Mouse (Mus musculus): Measurements from ENCODE around the gene Rfx4.
A peak's percentile ranks its signal among the peaks of the same experiment; 100 is the strongest.

Gene Rfx4

DNA sequence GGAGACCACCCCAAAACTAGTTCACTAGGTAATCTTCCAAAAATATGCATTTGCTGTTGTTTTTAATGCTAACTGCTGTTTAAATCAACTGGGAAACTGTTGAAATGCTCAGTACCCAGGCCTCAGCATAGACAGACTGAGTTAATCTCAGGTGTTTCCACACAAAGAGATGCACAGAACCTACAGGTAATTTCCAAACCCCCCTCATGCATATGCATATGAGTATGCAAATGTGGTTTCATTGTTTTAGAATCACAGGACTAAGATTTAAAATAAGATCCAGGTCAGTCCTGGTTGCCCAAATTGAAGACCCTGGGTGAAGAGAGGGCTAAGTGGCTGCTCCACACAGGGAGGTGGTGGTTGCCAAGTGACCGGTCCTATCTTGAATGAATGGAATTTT lies 157.3 kb downstream of the Rfx4 start:
- DNase-seq: no peak

DNA sequence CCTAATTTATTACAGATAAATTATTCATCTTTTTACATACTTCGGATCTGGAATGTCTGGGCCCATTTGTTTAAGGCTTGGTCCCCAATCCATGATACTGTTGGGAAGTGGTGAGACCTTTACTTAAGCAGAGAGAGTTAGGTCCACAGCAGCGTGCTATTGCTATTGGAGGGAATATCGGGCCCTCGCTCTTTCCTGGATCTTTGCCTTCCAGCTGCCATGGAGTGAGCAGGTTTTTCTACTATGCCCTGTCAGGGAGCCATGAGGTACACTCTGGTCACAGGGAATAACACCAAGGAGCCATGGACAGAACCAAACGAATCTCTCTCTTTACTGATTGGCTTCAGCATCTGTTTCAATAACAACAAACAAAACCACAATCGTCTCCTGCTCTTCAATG lies 159.6 kb downstream of the Rfx4 start:
- DNase-seq: peak; percentile 27

DNA sequence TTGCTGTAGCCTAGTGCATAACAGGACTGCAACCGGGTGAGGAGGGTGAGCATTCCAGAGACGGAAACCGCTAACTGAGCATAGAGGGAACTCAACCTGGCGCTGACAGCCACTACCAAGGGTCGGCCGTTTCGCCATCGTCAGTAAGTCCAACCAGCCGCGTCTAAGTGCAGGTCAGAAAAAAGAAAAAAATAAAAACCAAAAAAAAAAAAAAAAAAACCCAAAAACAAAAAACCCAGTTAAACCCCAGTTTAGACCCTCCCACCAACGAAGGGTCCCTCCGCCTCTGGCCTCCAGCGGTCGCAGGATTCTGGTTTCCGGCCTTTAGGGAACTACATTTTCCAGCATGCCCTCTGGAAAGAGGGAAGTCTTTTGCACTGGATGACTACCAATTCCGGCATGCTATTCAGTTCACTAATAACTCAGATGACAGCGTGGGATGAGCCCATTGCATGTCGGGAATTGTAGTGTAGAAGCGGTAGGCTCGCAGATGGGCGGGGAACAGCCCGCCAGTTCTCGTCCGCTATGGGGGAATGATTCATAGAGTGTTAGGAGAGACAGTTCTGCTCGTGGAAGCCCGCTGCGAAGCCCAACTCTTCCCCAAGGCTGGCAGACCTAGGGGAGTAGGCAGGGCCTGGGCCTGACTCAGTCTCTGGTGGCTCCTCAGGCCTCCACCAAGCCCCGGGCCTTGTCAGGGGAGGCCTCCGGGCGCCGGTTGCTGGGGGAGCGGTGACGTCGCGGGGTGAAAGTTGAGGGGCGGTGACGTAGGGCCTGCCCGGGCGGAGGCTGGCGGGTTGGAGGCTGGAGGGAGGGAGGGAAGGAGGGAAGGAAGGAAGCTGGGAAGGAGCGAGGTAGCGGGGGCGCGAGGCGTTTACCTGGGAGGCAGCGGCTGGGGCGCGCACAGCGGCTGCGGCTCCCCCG lies 161.2 kb downstream of the Rfx4 start, which contains the start of gene Ric8b:
Ric8b (plus strand) TSS at position 807 of the 921 bp plus-strand sequence.
- peak; percentile 98 for DNase-seq

DNA sequence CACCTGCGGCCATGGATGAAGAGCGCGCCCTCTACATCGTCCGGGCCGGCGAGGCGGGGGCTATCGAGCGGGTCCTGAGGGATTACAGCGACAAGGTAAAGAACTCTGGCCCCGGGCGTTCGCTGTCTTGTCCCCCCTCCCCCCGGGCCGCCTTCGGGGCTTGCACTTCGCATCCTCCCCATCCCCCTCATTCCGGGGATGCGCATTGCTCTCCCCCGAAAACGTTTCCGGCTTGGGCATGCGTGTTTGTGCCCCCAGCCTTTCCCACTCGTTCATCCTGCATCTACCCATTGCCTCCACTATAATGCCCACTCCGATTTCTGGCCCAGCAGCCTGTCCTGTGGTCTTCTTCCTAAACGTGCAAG lies 161.9 kb downstream of the Rfx4 start:
- DNase-seq: no peak

DNA sequence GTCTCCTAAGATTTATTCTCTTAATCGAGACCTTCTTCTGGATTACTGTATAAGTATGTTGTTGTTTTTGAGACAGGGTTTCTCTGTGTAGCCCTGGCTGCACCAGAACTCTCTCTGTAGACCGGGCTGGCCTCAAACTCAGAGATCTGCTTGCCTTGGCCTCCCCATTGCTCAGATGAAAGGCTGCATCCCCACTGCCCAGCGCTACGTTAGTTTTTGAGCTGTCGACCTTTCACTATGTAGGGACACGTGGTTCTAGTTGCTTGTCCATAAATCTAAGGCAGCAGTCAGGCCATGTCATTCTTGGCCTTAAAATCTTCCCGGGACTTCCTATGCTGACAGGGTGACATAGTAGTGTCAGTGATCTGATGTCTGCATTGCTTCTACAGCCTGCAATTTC lies 170.5 kb downstream of the Rfx4 start:
- no peak for DNase-seq

DNA sequence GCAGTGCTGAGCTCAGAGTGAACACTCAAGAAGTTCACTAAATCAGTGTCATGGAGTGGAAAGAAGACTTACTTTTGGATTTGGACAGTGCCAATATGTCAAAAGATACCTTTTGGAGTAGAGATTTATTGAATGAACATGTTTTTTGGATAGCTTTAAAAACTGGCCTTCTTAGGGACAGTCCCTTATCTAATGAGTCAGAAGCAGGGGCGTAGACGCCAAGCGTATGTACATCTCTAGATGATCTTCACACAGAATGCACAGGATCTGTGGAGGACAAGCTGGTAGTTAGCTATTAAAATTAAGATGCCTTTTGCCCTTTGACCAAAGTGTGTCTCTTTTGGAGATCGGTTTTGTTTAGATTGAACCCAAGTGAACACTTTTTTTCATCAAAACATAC lies 171.0 kb downstream of the Rfx4 start:
- DNase-seq: no peak

DNA sequence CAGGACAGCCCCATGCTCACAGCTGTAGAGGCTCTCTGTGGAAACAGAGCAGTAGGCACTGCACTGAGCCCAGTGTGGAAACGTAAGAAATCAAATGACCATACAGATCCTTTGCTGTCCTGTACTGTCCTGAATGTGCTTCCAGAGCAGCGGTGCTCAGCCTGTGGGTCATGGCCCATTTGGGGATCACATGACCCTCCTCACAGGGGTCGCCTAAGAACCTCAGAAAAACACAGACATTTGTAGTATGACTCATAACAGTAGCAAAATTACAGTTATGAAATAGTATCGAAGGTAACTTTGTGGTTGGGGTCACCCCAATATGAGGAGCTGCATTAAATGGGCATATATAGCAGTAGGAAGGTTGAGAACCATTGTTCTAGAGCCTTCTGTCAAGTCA lies 172.6 kb downstream of the Rfx4 start:
- DNase-seq: no peak

DNA sequence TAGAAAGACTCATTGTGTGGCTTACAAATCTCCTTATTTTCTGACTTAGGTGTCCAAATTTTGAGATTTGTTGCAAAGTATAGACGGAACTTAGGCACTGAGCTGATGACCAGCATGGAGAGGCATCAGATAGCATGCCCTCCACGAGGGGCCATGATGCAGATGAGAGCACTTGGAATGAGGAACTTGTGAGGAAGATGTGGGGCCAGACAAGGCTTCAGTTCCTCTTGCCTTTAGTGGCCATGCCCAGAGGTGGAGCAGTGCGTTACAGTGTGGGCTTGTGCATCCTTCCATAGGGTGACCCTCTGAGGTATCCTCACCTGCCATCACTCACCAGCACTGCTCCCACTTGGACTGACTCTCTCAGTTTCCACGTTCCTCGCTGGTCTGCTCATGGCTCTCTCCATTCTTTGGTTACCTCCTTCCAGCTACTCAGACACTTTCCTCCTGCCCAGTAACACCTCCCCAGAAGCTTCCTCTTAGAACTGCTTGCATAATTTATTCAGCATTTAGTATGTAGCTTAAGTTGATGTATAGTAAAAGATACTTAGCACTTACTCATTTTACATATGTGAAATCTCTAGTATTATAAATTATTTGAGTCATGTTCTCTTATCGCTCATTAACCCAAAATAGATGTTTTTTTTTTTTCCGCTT lies 179.8 kb downstream of the Rfx4 start:
- DNase-seq: no peak

DNA sequence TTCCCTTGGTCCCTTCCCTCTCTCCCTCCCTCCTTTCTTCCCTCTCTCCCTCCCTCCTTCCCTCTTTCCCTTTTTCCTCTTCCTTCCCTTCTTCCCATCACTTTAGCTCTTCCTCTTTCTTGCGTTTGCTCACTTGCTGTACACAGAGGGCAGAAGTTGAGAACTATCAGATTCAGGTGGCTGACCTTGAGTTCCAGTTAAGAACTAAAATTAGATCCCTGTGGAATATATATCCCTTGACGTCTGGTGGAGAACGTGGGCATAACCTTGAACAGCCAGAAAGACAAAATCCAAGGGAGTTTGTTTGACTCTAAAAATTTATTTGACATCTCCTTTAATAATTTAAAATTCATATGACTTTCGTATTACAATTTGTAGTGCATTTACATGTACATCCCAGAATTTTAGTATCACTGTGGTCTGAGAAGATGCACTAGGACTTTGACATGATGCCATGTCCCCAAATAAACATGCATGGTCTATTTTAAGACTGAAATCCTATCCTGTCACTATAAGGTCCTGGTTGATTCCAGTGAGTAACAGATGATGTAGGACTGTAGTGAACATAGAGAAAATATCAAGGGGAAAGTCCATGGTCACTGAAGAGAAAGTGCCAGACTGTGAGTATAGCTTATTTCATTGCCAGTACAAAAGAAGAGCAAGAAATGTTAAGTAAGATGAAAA lies 181.1 kb downstream of the Rfx4 start:
- no peak for DNase-seq

DNA sequence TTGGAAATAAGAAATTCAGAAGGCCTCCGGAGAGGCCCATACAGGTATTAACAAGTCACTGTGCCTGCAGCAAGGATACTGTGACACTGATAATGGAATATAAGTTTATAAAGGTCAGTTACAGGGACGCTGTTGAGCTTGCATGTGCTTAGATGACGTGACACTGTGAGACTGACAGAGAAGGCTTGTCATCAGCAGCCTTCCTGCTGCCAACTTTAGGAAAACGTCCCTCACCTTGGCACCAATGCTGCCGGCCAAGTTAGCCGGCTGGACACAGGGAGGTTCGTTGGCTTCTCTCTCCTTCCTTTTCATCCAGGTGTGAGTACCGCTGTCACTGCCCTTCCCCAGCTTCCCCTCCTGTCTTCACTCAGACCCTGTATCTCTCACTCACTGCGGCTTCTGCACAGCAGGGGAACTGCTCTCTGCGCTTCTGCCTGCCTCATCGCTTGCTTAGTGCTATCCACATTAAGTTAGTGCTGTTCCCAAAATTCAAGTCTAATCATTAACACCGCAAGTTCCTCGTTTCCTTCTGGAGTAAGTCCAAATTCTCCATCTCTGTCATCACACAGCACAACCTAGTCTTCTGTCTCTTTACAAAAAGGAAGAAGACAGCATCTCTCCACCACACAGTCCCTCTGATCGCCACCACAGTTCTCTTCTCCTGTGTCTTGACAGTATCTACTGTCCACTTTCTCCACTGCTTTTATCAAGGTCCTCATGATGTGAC lies 182.4 kb downstream of the Rfx4 start:
- DNase-seq: no peak

DNA sequence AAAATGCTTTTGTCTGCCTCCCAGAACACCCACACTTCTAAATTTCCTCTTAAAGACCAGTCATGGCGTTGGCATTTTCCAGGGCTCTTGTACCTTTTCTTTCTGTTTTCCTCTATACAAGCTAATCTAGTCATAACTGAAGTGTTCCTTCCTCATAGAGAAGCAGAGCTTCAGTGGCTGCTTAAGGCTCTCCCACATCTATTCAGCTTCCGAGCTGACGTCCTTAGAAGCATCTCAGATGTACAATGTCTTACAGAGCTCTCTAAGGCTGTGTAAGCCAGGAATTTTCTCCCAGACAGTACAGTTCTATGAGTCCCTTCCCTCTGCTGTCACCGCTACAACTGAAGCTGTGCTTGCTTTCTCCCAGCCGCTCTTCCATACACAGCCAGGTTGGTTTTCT lies 183.0 kb downstream of the Rfx4 start:
- DNase-seq: no peak

DNA sequence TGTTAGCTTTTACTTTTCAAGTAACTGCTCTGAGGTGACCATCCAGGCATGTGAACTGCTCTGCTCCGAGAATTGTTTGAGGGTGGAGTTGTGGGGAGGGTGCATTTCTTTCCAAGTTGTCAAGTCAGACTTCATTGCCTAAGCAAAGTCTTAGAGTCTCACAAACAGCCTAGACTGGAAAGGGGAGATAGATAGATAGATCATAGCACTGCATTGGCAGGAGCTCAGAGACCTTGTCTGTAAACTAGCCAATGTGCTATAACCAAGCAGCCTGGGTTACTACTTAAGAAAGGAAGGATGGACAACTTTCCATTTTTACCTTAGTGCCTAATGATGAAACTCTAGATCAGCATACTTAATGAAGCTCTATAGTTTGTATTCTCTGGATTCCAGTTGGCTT lies 184.5 kb downstream of the Rfx4 start:
- no peak for DNase-seq

DNA sequence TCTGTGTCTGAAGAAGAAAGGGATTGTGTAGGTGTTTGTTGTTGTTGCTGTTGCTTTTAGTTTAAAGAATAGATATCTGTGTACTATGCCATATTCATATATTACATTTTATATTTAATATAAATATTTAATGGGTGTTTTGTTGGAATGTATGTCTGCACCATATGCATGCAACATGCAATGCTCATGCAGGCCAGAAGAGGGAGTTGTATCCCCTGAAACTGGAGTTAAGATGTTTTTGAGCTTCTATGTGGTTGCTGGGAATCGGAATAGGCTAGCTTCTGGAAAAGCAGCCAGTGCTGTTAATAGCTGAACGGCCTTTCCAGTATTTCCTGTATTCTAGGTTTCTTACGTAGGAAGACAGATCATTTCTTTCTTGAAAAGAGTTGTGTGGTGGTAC lies 189.8 kb downstream of the Rfx4 start:
- no peak for DNase-seq

DNA sequence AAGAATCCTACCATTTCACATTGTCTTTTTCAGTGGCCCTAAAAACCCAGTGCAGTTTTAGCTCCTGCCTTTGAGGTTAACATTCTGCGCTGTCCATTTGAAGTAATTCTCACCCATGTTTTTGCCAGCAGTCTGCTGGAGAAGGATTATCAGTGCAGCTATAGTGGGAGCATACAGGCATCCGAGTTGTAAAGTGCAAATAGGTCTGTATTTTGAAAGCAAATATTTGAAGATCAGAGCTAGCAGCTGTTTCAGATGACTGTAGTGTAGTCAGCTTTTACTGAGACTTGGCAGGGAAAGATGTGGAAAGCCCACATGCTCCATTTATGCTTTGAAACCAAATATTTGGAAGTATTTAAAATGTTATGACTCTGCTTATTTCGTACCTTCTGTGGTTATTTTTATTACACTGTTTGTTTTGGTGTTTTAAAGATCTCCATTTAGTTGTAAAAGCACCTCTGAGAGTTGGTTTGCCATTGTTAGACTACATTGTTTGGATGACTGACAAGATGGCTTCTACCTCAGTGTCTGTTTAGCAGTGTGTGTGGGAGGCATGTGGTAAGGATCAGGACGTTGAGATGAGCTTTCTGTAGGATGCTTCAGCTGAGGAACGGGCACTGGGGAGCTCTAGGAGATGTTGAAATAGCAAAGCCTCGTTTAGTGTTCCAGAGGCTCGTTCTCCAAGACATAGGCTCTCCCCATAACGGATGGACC lies 193.3 kb downstream of the Rfx4 start:
- DNase-seq: no peak

DNA sequence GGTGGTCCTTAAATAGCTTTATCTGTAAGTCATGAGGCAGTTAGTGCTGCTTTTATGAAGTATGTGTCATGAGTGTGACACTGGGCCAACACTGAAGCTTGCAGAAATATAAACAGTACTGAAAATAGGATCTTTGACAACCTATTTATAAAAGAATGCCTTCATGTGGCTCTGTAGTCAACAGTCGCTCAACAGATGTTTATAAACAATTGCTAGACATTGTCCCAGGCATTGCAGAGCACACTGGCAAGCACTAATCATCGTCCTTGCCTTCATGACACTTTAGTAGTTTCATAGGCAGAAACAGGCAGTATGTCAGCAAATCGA lies 193.8 kb downstream of the Rfx4 start:
- no peak for DNase-seq

DNA sequence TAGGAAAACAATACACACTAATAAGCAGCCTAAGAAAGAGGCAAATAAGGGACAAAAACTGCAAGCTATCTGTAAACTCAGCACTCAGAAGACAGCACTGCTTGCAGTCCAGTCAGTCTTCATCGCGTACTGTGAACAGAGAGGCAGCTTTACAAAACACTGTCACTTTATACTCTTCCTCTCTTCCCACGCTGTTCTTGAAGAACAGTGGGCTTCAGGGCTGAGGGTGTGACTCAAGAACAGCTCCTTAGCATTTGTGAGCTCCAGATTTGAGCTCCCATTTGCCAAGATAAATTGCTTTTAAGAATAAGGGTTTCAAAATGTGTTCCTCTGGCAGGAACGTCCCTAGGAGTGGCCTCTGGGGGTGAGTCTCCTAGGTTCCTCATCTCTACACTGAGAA lies 194.5 kb downstream of the Rfx4 start:
- DNase-seq: no peak

DNA sequence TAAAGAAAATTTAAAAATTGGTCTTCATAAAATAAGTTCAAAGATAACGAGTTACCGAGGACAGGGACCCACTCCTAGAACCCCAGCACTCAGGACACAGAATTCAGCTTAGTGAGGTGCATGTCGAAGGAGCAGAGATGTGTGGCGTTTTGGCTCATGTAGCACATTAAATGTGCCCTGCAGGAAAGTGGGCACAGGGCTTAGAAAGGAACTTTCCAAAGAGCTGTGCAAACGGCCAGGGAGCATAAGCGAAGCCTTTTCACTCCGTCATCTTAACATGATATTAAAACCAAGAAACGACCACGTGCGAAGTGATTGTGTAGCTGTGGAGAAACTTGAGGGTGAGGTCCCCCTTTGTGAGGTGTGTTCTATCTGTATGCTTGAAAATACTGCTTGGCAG lies 198.4 kb downstream of the Rfx4 start:
- no peak for DNase-seq

Measured in cerebellum, adult 9-10 months (tissue).